Mouse (Mus musculus) embryonic fibroblast, embryonic 13.5 days (primary cell): ENCODE results near the gene Agbl4. TPM values are rescaled to one million over a fixed set of nuclear protein-coding genes. Genes with fewer than 3 reads are reported as not detected.

Experiments
- H3K27ac ChIP-seq: 2 replicates; pipeline ENCODE4 v1.5.1; 2012; ENCODE audit warnings: low read length, control low read depth, inconsistent platforms; ENCODE audit not compliant: insufficient read depth
- H3K4me1 ChIP-seq: 2 replicates; pipeline ENCODE4 v1.6.1; 2011; ENCODE audit warnings: low read length; ENCODE audit not compliant: control insufficient read depth, insufficient read depth
- H3K4me3 ChIP-seq: 2 replicates; pipeline ENCODE4 v1.5.1; 2011; ENCODE audit warnings: mild to moderate bottlenecking, control low read depth, low read length; ENCODE audit not compliant: insufficient read depth
- CTCF ChIP-seq: IDR thresholded peaks from 2 replicates; pipeline ENCODE4 v1.5.1; 2011; ENCODE audit warnings: mild to moderate bottlenecking, control low read depth, low read length, moderate library complexity, borderline replicate concordance; ENCODE audit not compliant: insufficient read depth
- POLR2A ChIP-seq: IDR thresholded peaks from 2 replicates; pipeline ENCODE4 v1.6.1; 2011; ENCODE audit warnings: low read depth, mild to moderate bottlenecking, control low read depth, low read length, moderate library complexity
- polyA plus RNA-seq: library from polyadenylated mRNA; stranded (reverse); fragments of >200 nt; gene quantifications from 2 replicates; pipeline ENCODE4 v1.2.4, GENCODE M21; 2011; ENCODE audit warnings: low read depth; ENCODE audit not compliant: missing spikeins, insufficient read length

The Agbl4 gene
- polyA plus RNA-seq, 1 experiment = not detected

- no peak for TF ChIP-seq POLR2A
- TF ChIP-seq CTCF = no peak
- Histone ChIP-seq H3K27ac (no peak overlapping the region), H3K4me3 (no peak overlapping the region), H3K4me1 (0 out of 2 replicates have a peak, but pooled peaks cover 2% of the 10 kb centered on the region)
Observed at GRCm38 (mm10) chr4:111417716-111418115, 1020.3 kb downstream of the Agbl4 start.

- Histone ChIP-seq H3K4me1 (peaks cover 4% of the 10 kb centered on the region; the same call in 1 of the 2 replicates), H3K27ac (peak overlapping the region; percentile 16; the same call in 1 of the 2 replicates), H3K4me3 (no peak overlapping the region)
- TF ChIP-seq POLR2A = no peak
Observed at GRCm38 (mm10) chr4:111419476-111419875, 1022.0 kb downstream of the Agbl4 start.

GRCm38 (mm10) chr4:111420031-111420430 lies 1022.6 kb downstream of the Agbl4 start:
- peak overlapping the region; percentile 16; the same call in 1 of the 2 replicates for H3K27ac ChIP-seq
- no peak overlapping the region for H3K4me3 ChIP-seq
- H3K4me1 ChIP-seq = peaks cover 8% of the 10 kb centered on the region; the same call in 1 of the 2 replicates
- no peak for TF ChIP-seq POLR2A
- no peak for TF ChIP-seq CTCF

DNA sequence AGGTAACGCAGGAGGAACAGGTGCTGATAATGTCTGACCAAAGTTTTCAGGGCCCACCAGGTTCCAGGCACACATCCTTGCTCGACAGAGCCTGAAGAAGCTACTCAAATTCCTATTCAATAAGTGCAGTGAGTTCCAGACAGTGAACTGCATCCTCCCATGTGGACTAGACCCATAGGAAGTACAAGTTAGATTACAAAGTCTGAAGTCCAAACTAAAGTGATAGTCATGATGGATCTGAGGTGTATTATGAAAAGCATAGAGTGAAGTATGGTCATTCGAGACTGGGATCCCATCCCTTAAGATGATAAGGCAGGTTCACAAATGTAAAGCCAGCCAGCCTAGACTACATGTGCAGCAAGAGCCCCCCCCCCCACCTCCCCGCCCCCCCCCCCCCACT lies 1023.5 kb downstream of the Agbl4 start:
- no peak overlapping the region for H3K27ac ChIP-seq
- no peak overlapping the region for H3K4me3 ChIP-seq
- no peak for TF ChIP-seq POLR2A
- TF ChIP-seq CTCF = no peak
- peaks cover 10% of the 10 kb centered on the region for H3K4me1 ChIP-seq

- TF ChIP-seq POLR2A = no peak
- TF ChIP-seq CTCF = no peak
- no peak overlapping the region for H3K27ac ChIP-seq
- no peak overlapping the region for H3K4me3 ChIP-seq
- H3K4me1 ChIP-seq = peaks cover 10% of the 10 kb centered on the region
Observed at GRCm38 (mm10) chr4:111421785-111422184, 1024.3 kb downstream of the Agbl4 start.

DNA sequence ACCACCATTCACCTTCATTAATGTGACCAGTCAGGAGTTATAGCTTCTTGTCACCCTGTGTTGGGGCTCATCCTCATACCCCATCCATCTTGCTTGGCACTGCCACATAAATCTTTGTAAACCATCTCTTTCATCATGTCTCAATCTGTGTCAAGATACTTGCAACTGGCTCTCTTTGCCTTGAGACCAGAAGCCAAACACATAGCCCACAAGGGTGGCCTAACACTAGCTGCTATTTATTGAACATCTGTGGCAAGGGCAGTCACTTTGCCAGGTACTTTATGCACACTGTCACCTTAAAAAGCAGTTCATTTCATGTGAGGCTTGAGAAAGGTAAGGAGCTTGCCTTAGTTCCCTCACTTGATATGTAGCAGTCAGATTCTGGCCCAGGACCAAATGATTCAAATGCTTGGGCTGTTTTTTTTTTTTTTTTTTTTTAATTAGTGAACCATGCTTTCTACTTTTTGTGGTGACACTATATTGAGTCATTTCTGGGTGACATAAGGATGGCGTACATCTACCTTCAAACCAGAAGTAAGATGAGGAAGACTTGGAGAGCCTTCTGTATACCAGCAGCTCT lies 1027.0 kb downstream of the Agbl4 start:
- H3K4me3 ChIP-seq = no peak overlapping the region
- H3K4me1 ChIP-seq = peaks cover 10% of the 10 kb centered on the region
- no peak overlapping the region for H3K27ac ChIP-seq
- TF ChIP-seq CTCF (no peak), POLR2A (no peak)

DNA sequence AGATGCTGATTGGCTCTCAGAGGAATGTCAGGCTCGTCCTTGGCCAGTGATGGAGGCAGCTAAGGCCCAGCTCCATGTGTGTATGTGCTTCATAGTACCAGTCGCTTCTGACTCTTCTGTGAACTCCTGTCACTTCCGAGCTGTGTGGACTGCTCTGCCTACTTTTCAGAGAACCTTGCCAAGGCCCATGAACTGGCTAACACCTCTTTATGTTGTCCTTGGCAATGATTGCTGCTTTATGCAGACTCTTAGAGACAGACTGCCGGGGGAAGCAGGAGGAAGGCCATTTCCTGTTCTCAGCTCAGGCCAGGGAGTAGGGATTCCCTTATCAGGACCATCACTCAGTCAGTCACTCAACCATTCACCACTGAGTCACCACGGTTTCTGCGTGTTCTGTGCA lies 1027.7 kb downstream of the Agbl4 start:
- Histone ChIP-seq H3K4me1 (peaks cover 10% of the 10 kb centered on the region), H3K27ac (no peak overlapping the region), H3K4me3 (no peak overlapping the region)
- TF ChIP-seq CTCF = no peak
- TF ChIP-seq POLR2A = no peak

GRCm38 (mm10) chr4:111431186-111431585 lies 1033.7 kb downstream of the Agbl4 start:
- H3K27ac ChIP-seq = no peak overlapping the region
- no peak overlapping the region for H3K4me3 ChIP-seq
- no peak for TF ChIP-seq CTCF
- no peak for TF ChIP-seq POLR2A
- H3K4me1 ChIP-seq = no peaks in the 10 kb centered on the region; the same call in 1 of the 2 replicates

GRCm38 (mm10) chr4:111432013-111432412 lies 1034.6 kb downstream of the Agbl4 start:
- TF ChIP-seq POLR2A (no peak), CTCF (no peak)
- Histone ChIP-seq H3K4me3 (no peak overlapping the region), H3K27ac (no peak overlapping the region), H3K4me1 (no peaks in the 10 kb centered on the region; the same call in 1 of the 2 replicates)

DNA sequence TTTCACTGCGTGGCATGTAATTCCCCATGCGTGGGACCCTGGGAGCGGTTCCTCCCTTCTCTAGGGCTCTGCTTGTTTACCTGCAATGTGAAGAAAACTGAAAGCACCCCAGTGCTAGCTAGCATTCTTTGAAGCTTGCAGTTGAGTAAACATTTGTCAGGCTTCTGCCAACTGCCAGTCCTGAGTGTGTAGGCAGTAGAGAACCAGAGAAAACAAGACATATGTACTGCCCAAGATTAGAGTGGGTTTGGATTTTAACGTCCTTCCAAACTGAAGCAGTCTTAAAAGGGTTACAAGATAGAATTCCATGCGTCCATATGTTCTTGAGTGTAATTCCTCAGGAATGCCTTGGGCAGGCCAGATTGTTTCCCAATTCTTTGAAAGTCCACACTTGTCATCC lies 1035.0 kb downstream of the Agbl4 start:
- TF ChIP-seq CTCF = no peak
- no peak for TF ChIP-seq POLR2A
- no peaks in the 10 kb centered on the region; the same call in 1 of the 2 replicates for H3K4me1 ChIP-seq
- H3K4me3 ChIP-seq = no peak overlapping the region
- no peak overlapping the region for H3K27ac ChIP-seq

GRCm38 (mm10) chr4:111441709-111442108 lies 1044.2 kb downstream of the Agbl4 start:
- no peaks in the 10 kb centered on the region for H3K4me1 ChIP-seq
- no peak for TF ChIP-seq POLR2A
- TF ChIP-seq CTCF = no peak
- no peak overlapping the region for H3K4me3 ChIP-seq
- H3K27ac ChIP-seq = no peak overlapping the region
